Mouse (Mus musculus) CH12.LX (cell line): ENCODE results near the gene Cyp2w1. TPM values are rescaled to one million over a fixed set of nuclear protein-coding genes. Genes with fewer than 3 reads are reported as not detected.

Source experiments
- DNase-seq: peaks from one replicate; pipeline ENCODE4 v3.0.0-alpha.2; 2013; ENCODE audit errors: extremely low read depth
- H3K27ac ChIP-seq: 2 replicates; pipeline ENCODE4 v1.5.1; 2012; ENCODE audit warnings: low read depth, mild to moderate bottlenecking, control low read depth, moderate library complexity; ENCODE audit not compliant: insufficient read depth
- H3K27me3 ChIP-seq: replicated peaks from 2 replicates; pipeline ENCODE3; 2012; ENCODE audit warnings: inconsistent platforms
- H3K36me3 ChIP-seq, 2 experiments: replicated peaks in 1 of 2; 2 replicates each; pipeline versions ENCODE3 to v1.6.1; 2012; ENCODE audit warnings: inconsistent platforms in 1 of 2, low read length in 1 of 2, mild to moderate bottlenecking in 1 of 2, mixed read lengths in 1 of 2, moderate library complexity in 1 of 2; ENCODE audit not compliant: control insufficient read depth in 1 of 2, insufficient read depth in 1 of 2
- H3K4me1 ChIP-seq, 2 experiments: 2 replicates each; pipeline ENCODE4 v1.6.1; 2012; ENCODE audit warnings: inconsistent platforms in 1 of 2, moderate library complexity in 1 of 2; ENCODE audit not compliant: insufficient read depth in 2 of 2, control insufficient read depth in 1 of 2
- H3K4me2 ChIP-seq: 2 replicates; pipeline ENCODE4 v1.6.1; 2012; ENCODE audit warnings: low read depth, mild to moderate bottlenecking, control low read depth; ENCODE audit not compliant: poor library complexity, insufficient read depth, severe bottlenecking
- H3K4me3 ChIP-seq, 3 experiments: fragments of 150-350 bp in 1 of 3; sonication (generic) in 1 of 3; replicated peaks in 1 of 3; 2 replicates each; pipeline versions ENCODE3 to v1.5.1; 2011 to 2012; ENCODE audit warnings: low read depth in 2 of 3, low read length in 2 of 3, mild to moderate bottlenecking in 2 of 3, moderate library complexity in 2 of 3, control low read depth in 1 of 3, improper control_type of control experiment in 1 of 3, inconsistent platforms in 1 of 3, mixed read lengths in 1 of 3; ENCODE audit not compliant: poor library complexity in 1 of 3
- H3K79me2 ChIP-seq: replicated peaks from 2 replicates; pipeline ENCODE4 v1.6.1; 2012; ENCODE audit warnings: mild to moderate bottlenecking, moderate library complexity; ENCODE audit not compliant: control insufficient read depth, poor library complexity, insufficient read depth, severe bottlenecking; ENCODE audit errors: extremely low read depth
- H3K9ac ChIP-seq: 2 replicates; pipeline ENCODE4 v1.6.1; 2012; ENCODE audit warnings: low read depth, mild to moderate bottlenecking, control low read depth, moderate library complexity; ENCODE audit not compliant: insufficient read depth
- H3K9me3 ChIP-seq: replicated peaks from 2 replicates; pipeline ENCODE3; 2012; ENCODE audit warnings: low read length, inconsistent platforms, mixed read lengths
- BHLHE40 ChIP-seq: IDR thresholded peaks from 2 replicates; pipeline ENCODE4 v1.6.1; 2011; ENCODE audit warnings: mild to moderate bottlenecking, low read depth, low read length, improper control_type of control experiment
- CHD1 ChIP-seq: IDR thresholded peaks from 2 replicates; pipeline ENCODE4 v1.6.1; 2012; ENCODE audit warnings: low read depth, low read length, improper control_type of control experiment, inconsistent platforms
- CHD2 ChIP-seq: IDR thresholded peaks from 2 replicates; pipeline ENCODE4 v1.6.1; 2011; ENCODE audit warnings: low read length, improper control_type of control experiment
- E2F4 ChIP-seq: IDR thresholded peaks from 2 replicates; pipeline ENCODE4 v1.6.1; 2011; ENCODE audit warnings: low read depth, low read length, improper control_type of control experiment; ENCODE audit not compliant: insufficient replicate concordance
- EP300 ChIP-seq: IDR thresholded peaks from 2 replicates; pipeline ENCODE4 v1.6.1; 2011; ENCODE audit warnings: low read length, improper control_type of control experiment
- HCFC1 ChIP-seq: IDR thresholded peaks from 2 replicates; pipeline ENCODE4 v1.6.1; 2012; ENCODE audit warnings: low read depth, mild to moderate bottlenecking, inconsistent platforms, low read length, improper control_type of control experiment
- IRF4 ChIP-seq: IDR thresholded peaks from 2 replicates; pipeline ENCODE4 v1.6.1; 2014; ENCODE audit warnings: low read depth, mild to moderate bottlenecking, inconsistent platforms, low read length, improper control_type of control experiment
- JUN ChIP-seq: IDR thresholded peaks from 2 replicates; pipeline ENCODE4 v1.6.1; 2011; ENCODE audit warnings: low read depth, mild to moderate bottlenecking, low read length, improper control_type of control experiment, moderate library complexity; ENCODE audit not compliant: insufficient read depth
- MAFK ChIP-seq: IDR thresholded peaks from 2 replicates; pipeline ENCODE4 v1.6.1; 2011; ENCODE audit warnings: low read length, improper control_type of control experiment; ENCODE audit not compliant: insufficient replicate concordance
- MAZ ChIP-seq: IDR thresholded peaks from 2 replicates; pipeline ENCODE4 v1.6.1; 2012; ENCODE audit warnings: low read depth, mild to moderate bottlenecking, inconsistent platforms, low read length, improper control_type of control experiment, moderate library complexity
- MEF2A ChIP-seq: IDR thresholded peaks from 2 replicates; pipeline ENCODE4 v1.6.1; 2014; ENCODE audit warnings: low read depth, mild to moderate bottlenecking, inconsistent platforms, low read length, improper control_type of control experiment, borderline replicate concordance
- MYC ChIP-seq: IDR thresholded peaks from 2 replicates; pipeline ENCODE4 v1.6.1; 2011; ENCODE audit warnings: low read depth, mild to moderate bottlenecking, improper control_type of control experiment, low read length
- NELFE ChIP-seq: IDR thresholded peaks from 2 replicates; pipeline ENCODE4 v1.6.1; 2011; ENCODE audit warnings: low read depth, low read length, improper control_type of control experiment
- NRF1 ChIP-seq: IDR thresholded peaks from 2 replicates; pipeline ENCODE4 v1.6.1; 2014; ENCODE audit warnings: low read depth, mild to moderate bottlenecking, inconsistent platforms, low read length, improper control_type of control experiment, moderate library complexity
- POLR2A ChIP-seq: IDR thresholded peaks from 2 replicates; pipeline ENCODE4 v1.6.1; 2011; ENCODE audit warnings: low read depth, mild to moderate bottlenecking, improper control_type of control experiment, low read length
- POLR2AphosphoS2 ChIP-seq: IDR thresholded peaks from 2 replicates; pipeline ENCODE4 v1.6.1; 2011; ENCODE audit warnings: low read depth, low read length, improper control_type of control experiment
- RAD21 ChIP-seq: IDR thresholded peaks from 2 replicates; pipeline ENCODE4 v1.6.1; 2011; ENCODE audit warnings: low read depth, mild to moderate bottlenecking, low read length, improper control_type of control experiment, moderate library complexity
- RCOR1 ChIP-seq: conservative IDR thresholded peaks from 2 replicates; pipeline ENCODE4 v1.6.1; 2012; ENCODE audit warnings: low read depth, mild to moderate bottlenecking, inconsistent platforms, low read length, improper control_type of control experiment
- SMC3 ChIP-seq: IDR thresholded peaks from 2 replicates; pipeline ENCODE4 v1.6.1; 2011; ENCODE audit warnings: low read depth, low read length, improper control_type of control experiment
- UBTF ChIP-seq: IDR thresholded peaks from 2 replicates; pipeline ENCODE4 v1.6.1; 2012; ENCODE audit warnings: low read depth, mild to moderate bottlenecking, inconsistent platforms, low read length, improper control_type of control experiment, moderate library complexity
- ZC3H11A ChIP-seq: IDR thresholded peaks from 2 replicates; pipeline ENCODE4 v1.6.1; 2012; ENCODE audit warnings: low read depth, mild to moderate bottlenecking, inconsistent platforms, low read length, improper control_type of control experiment
- ZMIZ1 ChIP-seq: IDR thresholded peaks from 2 replicates; pipeline ENCODE4 v1.6.1; 2012; ENCODE audit warnings: low read depth, mild to moderate bottlenecking, inconsistent platforms, low read length, improper control_type of control experiment
- ZNF384 ChIP-seq: IDR thresholded peaks from 2 replicates; pipeline ENCODE4 v1.6.1; 2012; ENCODE audit warnings: low read depth, low read length, improper control_type of control experiment, inconsistent platforms
- dilution Hi-C: fragments of 300-500 bp; cut with MboI; formaldehyde crosslinking; loops from 2 replicates; pipeline ENCODE4 v1.14.3; 2020; ENCODE audit warnings: low sequenced_read_pairs; ENCODE audit not compliant: extremely low pct_unique_long_range_greater_than_20kb, extremely low pct_ligation_motif_present
- in situ Hi-C: fragments of 300-500 bp; cut with MboI; formaldehyde crosslinking; loops from 3 replicates; pipeline ENCODE4 v1.14.3; 2019; ENCODE audit warnings: low sequenced_read_pairs, low pct_ligation_motif_present, low pct_unique_long_range_greater_than_20kb, mixed read lengths
- polyA plus RNA-seq: library from polyadenylated mRNA; unstranded; fragments of >175 nt; gene quantifications from 2 replicates; pipeline ENCODE4 v1.2.1, GENCODE M21; 2012; ENCODE audit warnings: low read depth; ENCODE audit not compliant: insufficient read length
- total RNA-seq, 2 experiments: library from RNA; depleted of rRNA; stranded (reverse); fragments of 300-350 nt in 1 of 2; fragments of >200 nt in 1 of 2; gene quantifications; 2 replicates each; pipeline ENCODE4 v1.2.3; 2012 to 2014

Gene Cyp2w1
- total and polyA plus RNA-seq, 3 experiments, result not detected

GRCm38 (mm10) chr5:139384531-139384930, 32.1 kb downstream of the Cyp2w1 start:
- in situ Hi-C loops (no loop called here), dilution Hi-C loops (no loop called here)
- Histone ChIP-seq H3K4me3 (no peak overlapping the region), H3K9ac (no peak overlapping the region), H3K27me3 (no peaks in the 10 kb centered on the region), H3K36me3 (peaks cover 0 to 41% of the 10 kb centered on the region in 2 experiments), H3K27ac (no peak overlapping the region), H3K4me1 (peaks cover 0 to 42% of the 10 kb centered on the region in 2 experiments; a peak in 2 of 4 replicates), H3K79me2 (no peaks in the 10 kb centered on the region), H3K4me2 (no peak overlapping the region), H3K9me3 (no peaks in the 10 kb centered on the region)
- no peak for TF ChIP-seq RAD21
- TF ChIP-seq RCOR1, result no peak
- TF ChIP-seq JUN, result no peak
- TF ChIP-seq BHLHE40, result no peak
- no peak for TF ChIP-seq ZMIZ1
- no peak for TF ChIP-seq MEF2A
- TF ChIP-seq MYC, result no peak
- TF ChIP-seq NELFE, result no peak
- TF ChIP-seq ZC3H11A, result no peak
- TF ChIP-seq E2F4, result no peak
- TF ChIP-seq EP300, result no peak
- TF ChIP-seq HCFC1, result no peak
- TF ChIP-seq SMC3, result no peak
- no peak for TF ChIP-seq MAFK
- no peak for TF ChIP-seq POLR2A
- no peak for TF ChIP-seq MAZ
- no peak for TF ChIP-seq POLR2AphosphoS2
- DNase-seq, result no peak

- Histone ChIP-seq H3K27ac (no peak overlapping the region), H3K79me2 (no peaks in the 10 kb centered on the region), H3K9ac (no peak overlapping the region), H3K4me1 (peaks cover 5 to 53% of the 10 kb centered on the region in 2 experiments; a peak in 3 of 4 replicates), H3K4me3 (no peak overlapping the region), H3K4me2 (no peak overlapping the region)
- TF ChIP-seq CHD2, result no peak
- TF ChIP-seq UBTF, result no peak
- TF ChIP-seq MAFK, result no peak
- TF ChIP-seq IRF4, result no peak
- no peak for TF ChIP-seq ZC3H11A
- TF ChIP-seq NRF1, result no peak
- no peak for TF ChIP-seq CHD1
- no peak for TF ChIP-seq ZNF384
- TF ChIP-seq SMC3, result no peak
- TF ChIP-seq EP300, result no peak
- TF ChIP-seq, all 38 proteins: peak for 0
- in situ Hi-C loops (no loop called here), dilution Hi-C loops (no loop called here)
- H3K9me3 ChIP-seq, result no peaks in the 10 kb centered on the region
- H3K27me3 ChIP-seq, result no peaks in the 10 kb centered on the region
- DNase-seq, result no peak
- H3K36me3 ChIP-seq, result peaks cover 0 to 40% of the 10 kb centered on the region in 2 experiments
These were observed 33.6 kb downstream of the Cyp2w1 start for GRCm38 (mm10) chr5:139386047-139386446.
